Mouse (Mus musculus): ENCODE results near the gene Rpl3l.

- TF ChIP-seq POLR2A (IDR thresholded peaks at IDR 0.05; ENCODE audit: insufficient read depth, low read depth, low read length): no peak
- TF ChIP-seq CTCF (IDR thresholded peaks at IDR 0.05; ENCODE audit: insufficient read depth, low read depth, low read length): no peak
Measured at GRCm38 (mm10) chr17:24699473-24699872, 28.1 kb upstream of the Rpl3l start.
